Mouse (Mus musculus): Measurements from ENCODE around the gene Ccdc39.

The Ccdc39 gene

DNA sequence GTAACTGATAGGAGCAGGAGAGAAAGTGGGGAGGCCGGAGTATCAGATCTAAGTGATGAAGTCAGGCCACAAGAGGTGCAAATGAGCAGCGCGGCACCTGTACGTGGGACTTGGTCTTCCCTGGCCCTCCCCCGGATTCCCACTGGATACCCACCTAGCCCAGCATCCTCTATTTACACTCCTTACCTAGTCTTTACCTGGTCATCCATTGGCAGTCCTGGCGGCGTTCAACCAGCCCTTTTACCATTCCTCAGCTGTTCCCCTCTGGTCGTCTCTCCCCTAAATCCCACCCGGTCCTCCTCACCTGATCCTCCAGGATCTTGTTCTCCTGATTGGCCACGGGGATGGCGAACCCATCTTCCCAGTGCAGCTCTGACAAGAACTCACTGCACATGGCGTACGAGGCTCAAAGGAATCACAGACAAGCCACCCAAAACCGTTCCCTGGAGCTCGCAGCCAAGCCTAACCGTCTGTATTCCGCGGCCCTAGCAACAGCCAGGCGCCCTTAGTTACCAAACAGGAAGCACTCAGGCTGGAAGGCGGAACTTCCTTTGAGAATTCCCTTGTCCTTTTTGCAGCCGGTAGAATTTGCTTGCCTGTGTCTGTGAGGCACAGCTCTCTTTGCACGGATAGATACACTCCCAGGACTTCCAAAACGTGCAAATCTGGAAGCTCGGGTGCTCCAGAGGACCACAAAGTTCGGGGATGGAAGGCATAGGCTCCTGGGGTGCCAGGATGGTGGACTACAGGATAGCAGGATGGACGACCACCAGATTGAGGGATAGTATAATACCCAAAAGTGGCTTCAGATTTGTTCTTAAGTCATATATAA, at the start of gene Ccdc39:
TSS of gene Ccdc39 (minus strand) at position 510 of the 832 bp plus-strand sequence.
- peak; percentile 69 for DNase-seq

DNA sequence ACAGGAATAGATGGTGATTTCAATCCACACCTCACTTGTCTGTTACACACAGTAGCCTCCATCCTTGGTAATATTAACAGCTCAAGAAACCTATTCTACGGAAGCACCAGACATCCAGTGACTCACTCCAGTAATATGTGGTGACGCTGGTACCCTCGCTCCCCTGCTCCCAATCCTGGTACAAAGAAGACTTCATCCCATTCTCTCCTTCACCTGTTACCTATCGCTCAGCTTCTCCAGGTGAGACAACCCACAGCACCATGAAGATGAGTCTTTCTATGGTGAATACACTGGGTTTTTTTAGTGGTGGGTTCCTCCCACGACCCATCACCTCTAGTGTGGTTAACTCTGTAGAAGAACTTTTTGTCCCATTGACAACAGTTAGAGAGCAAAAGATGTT, 49.3 kb upstream of the Ccdc39 start:
- DNase-seq = no peak

DNA sequence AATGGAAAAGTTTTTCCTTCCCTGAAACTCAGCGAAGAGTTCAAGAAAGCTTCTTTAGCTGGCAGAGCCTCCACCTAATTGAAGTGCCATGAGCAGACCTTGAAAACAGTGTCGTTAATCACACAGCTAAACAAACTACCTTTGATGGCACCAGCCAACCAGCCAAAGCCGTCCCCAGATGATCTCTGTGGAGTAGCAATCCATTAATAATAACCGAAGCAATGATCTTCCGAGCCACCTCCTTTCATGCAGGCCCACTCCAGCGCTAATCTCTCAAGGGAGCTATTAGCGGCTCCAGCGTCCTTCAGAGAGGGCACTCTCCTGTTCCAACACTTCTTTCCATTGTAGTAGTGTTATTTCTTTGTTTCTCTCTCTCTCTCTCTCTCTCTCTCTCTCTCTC, 43.3 kb upstream of the Ccdc39 start:
- no peak for DNase-seq

DNA sequence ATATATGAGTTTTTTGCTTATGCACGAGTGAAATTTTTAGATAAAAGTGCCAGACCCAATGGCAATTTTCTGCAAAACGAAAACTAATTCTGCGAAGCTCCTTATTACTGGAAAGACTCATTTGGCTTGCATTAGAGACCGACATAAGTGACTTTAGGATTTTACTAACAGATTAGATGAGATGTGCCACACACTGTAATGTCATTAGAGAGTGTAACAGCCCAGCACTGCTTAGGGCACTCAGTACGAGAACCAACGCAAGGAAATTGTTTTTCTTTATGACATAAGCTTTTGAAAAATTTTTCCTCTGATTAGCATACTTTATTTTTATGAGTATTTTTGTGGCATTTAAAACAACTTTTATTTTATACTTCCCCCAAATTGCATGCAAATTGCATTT, 39.0 kb upstream of the Ccdc39 start:
- no peak for DNase-seq

DNA sequence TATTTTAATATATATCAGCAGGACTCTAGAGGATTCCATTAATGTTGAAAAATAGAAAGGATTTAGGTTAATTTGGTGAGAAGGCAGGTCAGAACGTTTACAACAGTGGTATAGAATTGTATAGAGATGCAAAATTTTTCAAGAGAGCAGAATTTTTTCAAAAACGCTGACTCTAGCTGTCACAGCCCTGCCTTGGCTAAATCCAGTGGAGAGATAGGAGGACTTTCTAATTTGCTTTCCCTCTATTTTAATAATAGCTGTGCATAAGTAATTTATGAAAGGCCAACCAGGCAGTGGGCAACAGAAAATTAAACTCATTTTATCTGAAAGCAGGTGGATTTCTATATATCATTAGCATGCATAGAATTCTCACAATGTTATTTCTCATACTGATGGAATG, 38.6 kb upstream of the Ccdc39 start:
- DNase-seq = no peak

DNA sequence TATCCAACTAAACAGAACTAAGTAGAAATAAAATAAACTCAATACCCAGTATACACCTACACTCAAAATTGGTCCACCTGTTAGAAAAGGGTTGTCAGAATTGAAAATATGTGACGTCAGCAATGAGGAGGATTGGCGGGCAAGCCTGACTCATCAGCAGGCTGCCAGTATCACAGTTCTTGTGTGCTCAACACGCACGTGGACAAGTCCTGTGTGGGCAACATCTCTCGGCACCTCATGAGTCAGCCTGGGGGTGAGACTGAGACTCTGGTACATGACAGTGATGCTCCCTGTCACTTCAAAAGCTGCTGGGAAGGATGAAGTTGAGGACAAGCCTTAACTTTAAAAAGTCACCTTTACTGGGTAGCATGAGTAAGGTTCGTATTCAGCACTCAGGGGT, 34.6 kb upstream of the Ccdc39 start:
- no peak for DNase-seq

DNA sequence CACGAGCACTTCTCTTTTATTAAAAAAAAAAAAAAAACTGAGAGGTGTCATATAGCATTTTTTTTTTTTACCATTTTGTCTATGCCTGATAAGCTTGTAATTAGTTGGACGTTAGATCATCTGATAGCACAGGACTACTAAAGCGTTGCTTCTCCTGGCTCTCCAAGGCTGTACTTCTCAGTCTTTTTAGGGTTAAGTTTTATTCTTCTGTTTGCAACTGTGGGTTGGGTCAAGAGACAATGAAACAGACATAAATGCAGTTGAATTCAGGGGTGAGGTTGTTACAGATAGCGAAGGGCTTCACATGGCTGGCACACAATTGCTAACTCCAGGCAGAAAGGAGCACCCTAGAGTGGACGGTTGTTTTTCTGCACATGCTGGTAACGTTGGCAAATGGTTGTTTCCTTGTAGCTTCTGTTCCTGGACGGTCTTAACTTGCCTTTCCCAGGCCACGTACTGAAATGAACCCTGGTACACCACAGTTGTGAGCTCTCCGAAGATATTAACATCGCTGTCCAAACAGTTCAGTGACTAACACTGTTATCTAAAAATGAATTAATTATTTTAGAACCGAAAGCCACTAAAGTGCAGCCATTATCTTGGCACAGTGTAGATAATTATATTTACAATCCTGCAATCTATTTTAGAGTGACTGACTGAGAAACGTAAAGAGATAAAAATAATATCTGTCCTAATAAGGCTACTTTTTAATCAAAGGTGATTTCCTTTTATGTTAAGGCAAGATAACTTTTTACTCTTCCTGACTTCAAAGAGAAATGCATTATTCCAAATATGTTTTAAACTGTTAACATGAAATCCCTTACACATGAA, 30.6 kb upstream of the Ccdc39 start:
- DNase-seq = no peak

DNA sequence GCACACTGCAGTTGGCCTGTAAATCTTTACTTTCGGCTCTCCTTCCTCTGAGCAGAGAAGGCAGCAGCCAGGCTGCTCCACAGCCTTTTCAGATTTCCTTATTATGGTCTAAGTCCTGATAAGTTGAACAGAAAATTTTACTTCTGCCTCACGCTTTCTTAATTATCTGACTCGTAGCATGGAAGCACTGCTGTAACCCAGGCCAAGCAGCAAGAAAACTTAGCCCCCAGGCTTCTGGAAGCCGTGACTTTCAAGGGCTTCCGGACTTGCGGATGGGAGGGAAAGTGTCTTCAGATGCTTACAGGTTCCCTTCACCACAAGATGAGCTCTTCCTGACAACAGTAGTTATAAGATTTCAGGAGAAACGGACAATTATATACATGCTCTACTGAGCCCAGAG, 29.7 kb upstream of the Ccdc39 start:
- no peak for DNase-seq

DNA sequence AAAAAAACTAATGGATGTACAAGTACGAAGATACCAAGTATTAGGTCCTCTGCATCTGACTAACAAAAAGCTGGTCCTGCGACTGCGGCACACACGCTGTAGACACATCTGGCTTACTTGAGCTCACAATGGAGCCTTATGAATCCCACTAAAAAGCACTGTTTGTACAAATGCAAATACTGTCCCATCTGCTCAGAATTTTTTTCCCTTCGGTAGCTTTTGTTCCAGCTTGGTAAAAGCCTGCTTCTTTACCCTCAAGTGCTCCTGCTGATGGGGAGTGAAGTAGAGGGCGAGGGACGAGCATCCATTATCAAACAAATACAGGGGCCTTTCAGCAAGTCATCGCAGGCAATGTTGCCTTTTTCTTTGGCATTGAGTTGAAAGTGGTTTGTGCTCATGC, 29.3 kb upstream of the Ccdc39 start:
- DNase-seq = no peak

DNA sequence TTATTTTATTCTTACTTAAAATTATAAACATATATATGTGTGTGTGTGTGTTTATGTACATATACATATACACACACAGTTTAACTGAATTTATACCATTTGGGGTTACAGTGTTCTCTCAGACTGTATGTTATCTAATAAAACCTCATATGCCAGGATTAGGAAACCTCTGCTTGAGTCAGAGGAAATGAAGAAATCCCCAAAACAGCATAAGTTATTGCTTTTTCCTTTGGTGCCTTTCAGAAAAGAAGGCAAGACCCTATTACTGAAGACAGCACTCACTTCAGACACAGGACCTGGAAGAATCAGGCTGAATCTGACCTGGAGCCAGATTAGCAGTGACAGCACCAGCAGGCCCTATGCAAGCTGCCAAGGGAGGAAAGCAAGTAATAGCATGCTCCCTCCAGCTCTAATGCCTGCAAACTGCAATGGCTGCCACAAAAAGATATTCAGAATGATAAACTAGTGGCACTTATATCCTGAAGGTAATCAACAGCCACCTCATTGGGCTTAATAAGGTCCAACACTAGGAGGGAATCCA, 20.0 kb upstream of the Ccdc39 start:
- no peak for DNase-seq

DNA sequence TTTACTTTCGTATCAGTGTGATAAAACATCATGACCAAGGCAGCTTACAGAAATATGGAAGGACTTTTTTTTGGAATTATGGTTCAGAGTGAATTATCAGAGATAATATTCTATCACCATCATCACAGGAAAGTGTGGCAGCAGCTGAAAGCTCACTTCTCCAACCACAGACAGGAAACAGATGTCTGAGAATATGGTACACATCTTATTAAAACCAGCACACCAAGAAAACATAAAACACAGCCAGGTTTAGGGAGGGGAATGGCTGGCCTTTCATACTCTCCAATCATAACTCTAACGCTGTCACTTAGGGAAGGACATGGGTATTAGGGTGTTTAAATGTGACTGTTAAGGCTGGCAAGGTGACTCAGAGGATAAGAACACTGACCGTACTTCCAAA, 14.8 kb upstream of the Ccdc39 start:
- no peak for DNase-seq

DNA sequence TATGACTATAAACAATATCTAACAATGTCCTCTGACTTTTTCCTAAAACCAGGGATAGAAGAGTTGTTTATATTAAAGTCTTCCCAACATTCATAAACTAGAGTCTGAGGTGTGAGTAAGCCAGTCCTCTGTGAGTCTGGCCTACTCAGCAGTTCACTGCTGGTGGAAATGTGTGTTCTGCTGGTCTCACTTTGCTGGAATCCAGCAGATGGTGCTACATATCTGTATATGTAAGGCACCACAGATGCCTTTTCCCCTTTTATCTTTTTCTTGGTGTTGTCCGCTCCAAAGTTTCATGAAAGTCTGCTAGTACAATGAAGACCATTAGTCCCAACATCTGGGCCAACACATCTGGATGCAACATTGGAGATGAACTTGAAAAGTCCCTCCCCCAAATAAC, 9.0 kb upstream of the Ccdc39 start:
- DNase-seq = no peak

DNA sequence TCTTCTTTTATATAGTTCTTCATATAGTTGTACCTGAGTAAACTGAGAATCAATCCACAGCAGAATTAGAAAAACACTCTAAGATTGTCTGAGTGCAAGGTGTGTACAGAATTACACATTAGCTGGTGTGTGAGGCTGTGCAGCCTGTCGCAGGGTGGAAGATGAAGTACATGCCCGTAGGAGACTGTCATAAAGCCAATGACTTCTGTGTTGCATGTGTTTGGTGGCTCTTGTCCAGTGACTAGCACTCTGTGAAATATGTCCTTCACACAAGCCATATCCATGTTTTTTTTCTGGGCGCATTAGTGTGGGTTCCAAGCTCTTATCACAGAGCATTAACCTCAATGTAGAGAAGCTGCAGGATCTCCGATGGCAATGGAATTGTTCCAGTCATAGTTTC, 6.7 kb upstream of the Ccdc39 start:
- DNase-seq = no peak

DNA sequence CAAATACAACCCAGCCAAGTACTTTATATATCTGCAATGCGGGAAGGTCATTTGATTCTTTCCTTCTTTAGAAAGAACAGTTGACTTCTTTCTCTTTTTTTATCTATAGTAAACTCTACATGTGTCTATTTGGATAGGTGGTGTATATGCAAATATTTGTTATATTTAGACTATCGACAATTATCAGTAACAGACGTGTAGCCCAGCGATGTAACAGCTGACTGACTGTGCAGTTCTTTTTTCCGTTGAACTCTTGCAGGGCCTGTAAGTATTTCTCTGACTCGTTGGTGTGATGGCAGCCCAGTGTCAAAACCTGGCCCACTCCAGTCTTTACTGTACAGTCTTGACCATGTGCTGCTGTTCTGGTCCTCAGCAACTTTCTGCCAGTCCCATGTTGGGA, 2.5 kb upstream of the Ccdc39 start:
- no peak for DNase-seq

DNA sequence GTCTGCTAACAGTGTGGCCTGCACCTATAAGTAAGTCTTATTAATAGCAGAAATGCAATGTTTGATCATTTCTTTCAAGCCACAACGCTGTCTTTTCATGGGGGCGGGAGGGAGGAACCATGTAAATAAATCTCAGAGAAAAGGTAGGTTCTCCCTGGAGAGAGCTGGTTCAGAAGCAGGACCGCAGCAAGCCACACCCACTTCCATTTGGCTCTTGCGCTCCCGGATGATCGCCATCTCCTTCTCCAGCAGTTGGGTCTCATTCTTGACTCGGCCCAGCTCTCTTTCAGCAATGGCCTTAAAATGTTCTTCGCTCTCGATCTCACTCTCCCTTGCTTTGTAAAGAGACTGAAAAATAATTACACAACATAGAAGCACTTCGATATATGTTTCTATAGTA, 5.2 kb downstream of the Ccdc39 start:
- DNase-seq = no peak

DNA sequence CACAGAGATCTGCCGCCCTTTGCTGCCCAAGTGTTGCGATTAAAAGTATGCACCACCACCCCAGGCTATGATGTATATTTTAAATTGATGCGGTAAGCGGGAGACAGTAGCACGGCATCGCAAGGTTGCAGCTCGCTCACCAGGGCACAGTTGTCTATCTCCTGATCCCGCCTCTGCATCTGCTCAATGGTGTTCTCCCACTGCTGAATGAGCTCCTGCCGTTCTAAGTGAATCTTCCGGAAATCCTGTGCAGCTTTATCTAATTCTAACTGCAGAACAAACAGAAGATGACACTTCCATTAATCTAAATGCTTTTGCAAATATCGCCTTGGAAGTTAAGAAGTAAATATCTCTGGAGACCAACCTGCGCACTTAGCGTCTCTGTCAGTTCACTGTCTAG, 7.5 kb downstream of the Ccdc39 start:
- no peak for DNase-seq

DNA sequence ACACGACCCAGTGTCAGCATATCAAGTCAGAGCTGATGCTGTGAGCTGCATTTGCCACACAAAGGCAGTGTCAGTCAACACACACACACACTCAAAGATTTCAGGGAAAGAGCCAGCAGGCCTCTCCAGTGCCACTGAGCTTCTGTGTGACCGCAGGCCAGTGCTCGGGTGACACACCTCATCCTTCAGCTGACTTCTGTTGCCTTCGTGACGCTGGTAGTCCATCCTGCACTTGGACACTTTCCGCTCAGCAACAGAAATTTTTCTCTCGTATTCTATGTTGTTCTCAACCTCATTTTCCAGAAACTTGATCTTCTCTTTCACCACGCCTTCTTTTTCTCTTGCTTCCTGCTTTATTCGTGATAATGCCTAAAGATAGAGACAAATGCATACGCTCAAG, 11.8 kb downstream of the Ccdc39 start:
- no peak for DNase-seq

DNA sequence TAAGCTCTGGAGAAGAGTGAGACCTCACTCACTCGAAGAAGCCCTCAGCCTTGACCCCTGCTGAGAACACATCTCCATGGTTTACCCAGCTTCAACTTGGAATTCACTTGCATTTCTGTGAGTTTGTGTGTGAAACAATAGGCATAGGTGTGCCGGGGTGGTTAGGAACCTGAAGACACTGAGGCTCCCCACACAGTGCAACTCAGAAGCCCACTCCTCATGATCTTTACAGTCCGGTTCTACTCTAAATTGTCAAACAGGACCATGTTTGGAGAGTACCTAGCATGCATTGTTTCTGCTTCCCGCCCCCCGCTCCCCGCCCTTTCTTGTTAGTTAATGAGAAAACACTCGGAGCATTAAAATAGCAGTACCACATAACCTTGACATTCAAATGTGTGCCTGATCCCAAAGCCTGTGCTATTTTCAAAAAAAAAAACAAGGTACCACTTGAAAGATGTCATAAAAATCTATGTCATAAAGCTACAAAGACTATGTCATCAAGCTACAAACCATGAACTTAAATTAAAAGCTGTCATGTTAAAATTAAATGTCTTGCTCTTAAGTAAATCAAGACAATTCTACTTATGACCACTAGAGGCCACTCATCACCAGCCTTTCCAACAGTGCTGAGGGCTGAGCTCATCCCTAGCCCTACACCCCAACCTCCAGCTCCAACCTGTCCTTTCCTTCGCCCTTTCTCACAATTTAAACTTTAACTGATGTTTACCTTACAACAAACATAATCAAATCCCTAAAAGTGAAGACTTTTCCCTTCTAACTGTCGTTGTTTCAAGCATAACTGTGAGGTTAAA, 19.8 kb downstream of the Ccdc39 start:
- DNase-seq = peak; percentile 20

DNA sequence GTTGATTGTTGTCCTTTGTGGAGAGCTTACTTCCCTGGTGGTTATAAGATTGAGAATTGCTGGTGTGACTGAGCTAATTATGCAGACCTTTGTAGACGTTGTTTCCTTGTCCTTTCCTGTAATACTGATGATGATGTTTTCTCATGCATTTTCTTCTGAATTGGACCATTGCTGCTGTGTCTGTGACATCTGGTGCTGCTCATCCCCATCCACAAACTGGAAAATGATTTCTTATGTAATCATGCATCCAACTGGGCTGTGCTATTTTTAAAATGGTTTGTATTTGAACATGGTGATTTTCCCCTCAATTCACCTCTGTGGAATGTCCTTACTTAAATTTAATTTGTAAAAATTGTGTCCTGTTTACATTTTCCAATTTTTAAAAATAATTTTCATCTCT, 37.0 kb downstream of the Ccdc39 start:
- DNase-seq = no peak

DNA sequence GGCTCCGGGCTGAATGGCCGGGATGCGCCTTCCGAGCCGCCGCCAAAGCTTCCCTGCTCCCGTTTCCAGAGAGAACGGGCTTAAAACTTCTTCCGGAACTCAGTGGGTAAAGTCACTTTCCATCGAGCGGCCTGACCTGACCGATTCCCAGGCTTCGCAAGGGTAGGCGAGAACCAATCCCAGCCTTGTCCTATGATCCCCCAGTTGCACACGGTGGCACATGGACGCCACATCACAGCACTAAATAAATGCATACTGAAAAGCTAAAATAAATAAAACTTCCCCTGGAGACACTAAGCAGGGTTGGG, 43.6 kb downstream of the Ccdc39 start:
- DNase-seq = no peak

DNA sequence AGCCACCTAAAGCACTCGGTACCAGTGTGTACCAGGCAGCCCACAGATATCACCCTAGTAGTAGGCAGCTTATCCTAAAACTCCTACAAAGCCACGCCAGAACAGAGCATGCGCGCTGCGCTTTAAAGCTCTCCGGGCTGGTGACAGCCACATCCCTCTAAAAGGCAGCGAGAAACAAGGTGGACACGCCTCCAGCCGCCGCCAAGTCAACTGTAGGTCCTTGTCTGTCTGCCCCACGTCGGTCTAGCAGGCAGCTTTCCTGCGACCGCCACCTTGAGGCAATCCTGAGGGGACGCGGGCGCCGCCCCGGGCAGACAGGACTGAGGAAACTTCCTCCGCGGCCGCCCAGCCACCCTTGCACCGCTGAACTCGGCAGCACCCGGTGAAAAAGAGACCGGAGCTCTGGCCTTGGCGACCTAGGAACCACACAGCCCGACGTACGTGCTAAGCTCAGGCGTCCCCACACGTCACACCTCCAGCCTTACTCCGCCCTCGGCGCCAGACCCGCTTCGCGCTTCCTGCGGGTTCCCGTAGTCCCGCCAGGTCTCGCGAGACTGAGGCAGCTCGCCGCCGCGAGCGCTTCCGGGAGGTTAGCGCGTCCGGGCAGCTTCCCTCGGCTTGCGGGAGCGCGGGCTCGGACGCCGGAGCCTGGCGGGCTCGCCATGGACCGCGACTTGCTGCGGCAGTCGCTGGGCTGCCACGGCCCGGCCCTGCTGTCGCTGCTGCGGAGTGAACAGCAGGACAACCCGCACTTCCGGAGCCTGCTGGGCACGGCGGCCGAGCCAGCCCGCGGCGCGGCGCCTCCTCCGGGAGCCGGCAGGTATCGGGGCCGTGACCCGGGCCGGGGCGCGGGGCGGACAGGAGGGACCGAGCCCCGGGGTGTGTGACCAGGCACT, 44.2 kb downstream of the Ccdc39 start, which contains the start of gene Ttc14:
TSS of gene Ttc14 (plus strand) at position 216 of the 896 bp plus-strand sequence.
- DNase-seq = peak; percentile 97

DNA sequence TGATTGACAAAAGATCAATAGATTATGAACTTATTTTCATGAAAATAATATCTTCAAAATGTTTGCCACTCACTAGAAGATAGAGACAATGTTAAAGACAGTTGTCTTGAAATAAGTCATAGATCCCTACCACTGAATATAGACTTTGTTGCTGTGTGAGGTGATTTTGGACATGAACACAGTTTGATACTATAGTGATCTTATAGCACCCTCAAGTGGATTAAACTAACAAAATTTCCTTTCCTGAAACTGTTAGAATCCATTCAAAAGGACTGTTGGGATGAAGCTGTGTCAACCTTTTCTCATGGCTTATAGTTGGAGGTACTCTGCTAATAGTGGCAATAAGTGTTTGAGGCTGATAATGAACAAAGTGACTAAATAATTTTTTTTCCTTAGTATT, 53.1 kb downstream of the Ccdc39 start:
- no peak for DNase-seq

Measured in cerebellum, adult 11 months (tissue).